Mouse (Mus musculus) megakaryocyte, embryonic 14.5 days (primary cell): ENCODE measurements around the gene Tmem119.

ENCODE experiments used
- FLI1 ChIP-seq: IDR thresholded peaks from 2 replicates; pipeline ENCODE4 v1.6.1; 2012; ENCODE audit warnings: low read length, inconsistent platforms, mixed read lengths
- GATA1 ChIP-seq: IDR thresholded peaks from 3 replicates; pipeline ENCODE4 v1.6.1; 2012; ENCODE audit warnings: mixed read lengths, low read length, inconsistent platforms, borderline replicate concordance

DNA sequence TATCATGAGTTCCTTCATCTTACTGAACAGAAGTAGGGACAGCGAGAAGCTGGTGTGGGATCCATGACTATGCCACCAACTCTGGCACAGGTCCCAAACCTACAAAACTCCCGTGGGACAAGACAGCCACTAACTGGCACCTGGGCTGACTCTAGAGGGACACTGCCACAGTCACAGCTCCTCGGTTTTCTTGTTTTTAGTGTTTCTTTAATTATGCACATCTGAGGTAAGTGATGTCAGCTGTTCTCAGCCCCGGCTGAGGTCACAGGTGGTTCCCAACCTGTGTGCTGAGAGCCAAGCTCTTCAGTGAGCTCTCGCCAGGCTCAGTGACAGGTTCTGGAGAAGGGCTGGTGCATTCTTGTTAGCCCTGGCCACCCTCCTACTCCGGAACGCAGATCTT is 35.9 kb downstream of the Tmem119 start:
- TF ChIP-seq GATA1 (no peak), FLI1 (no peak)
